Mouse (Mus musculus): ENCODE results near the gene Cntnap1. TPM values are rescaled to one million over a fixed set of nuclear protein-coding genes. Genes with fewer than 3 reads are reported as not detected.
A peak's percentile ranks its signal among the peaks of the same experiment; 100 is the strongest.

Cntnap1 gene
- polyA plus RNA-seq, 1 experiment = 0.15 TPM

DNA sequence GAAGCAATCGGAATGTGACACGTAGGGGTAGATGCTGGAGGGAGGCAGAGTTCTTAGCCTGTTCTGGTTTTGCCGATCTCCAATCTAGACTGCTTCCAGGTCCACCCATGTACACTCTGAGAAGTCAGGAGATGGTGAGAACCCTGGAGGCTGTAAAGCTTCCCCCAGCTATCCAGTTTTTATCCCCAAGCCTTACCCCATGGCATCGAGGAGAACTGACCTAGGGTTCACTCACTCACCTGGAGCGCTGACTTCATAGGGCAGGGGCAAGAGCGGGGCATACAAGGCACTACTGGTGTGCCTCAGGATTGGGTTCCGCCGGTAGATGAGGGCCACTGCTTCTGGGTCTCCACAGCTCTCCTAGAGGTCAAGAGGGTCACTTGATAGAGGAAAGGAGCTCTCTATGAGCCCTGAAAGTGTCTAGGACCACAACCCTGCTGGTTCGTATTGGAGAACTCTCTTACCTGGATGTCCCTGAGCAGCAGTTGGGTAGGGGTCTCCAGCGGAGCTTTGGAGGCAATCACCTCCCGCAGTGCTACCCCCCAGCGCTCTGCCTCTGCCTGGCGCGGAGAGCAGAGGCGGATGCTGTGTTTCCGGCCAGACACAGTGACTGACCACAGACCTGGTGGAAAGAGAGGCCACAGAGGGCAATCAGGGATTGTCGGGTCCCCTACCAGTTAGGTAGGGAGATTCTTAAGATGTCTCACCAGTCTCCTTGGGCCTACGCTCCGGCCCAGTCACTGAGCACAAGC lies 2.9 kb upstream of the Cntnap1 start:
- H3K9ac ChIP-seq (ENCODE audit: low read depth, poor library complexity, severe bottlenecking) = no peak overlapping the region
- no peaks in the 10 kb centered on the region for H3K36me3 ChIP-seq (ENCODE audit: control insufficient read depth, insufficient read depth, low read length, poor library complexity, severe bottlenecking)
- H3K27ac ChIP-seq (ENCODE audit: insufficient read depth, low read length) = no peak overlapping the region
- TF ChIP-seq CTCF (IDR thresholded peaks at IDR 0.05; ENCODE audit: low read depth, low read length) (no peak), POLR2A (IDR thresholded peaks at IDR 0.05; ENCODE audit: insufficient read depth, low read length) (no peak), EP300 (IDR thresholded peaks at IDR 0.05; ENCODE audit: insufficient read depth, low read depth, low read length) (no peak)
- peaks cover 27% of the 10 kb centered on the region for H3K27me3 ChIP-seq (ENCODE audit: control insufficient read depth, insufficient read depth, low read length, poor library complexity, severe bottlenecking)
- no peak overlapping the region for H3K4me3 ChIP-seq (ENCODE audit: low read depth, low read length)
- no peaks in the 10 kb centered on the region for H3K9me3 ChIP-seq (replicated peaks; ENCODE audit: control insufficient read depth, insufficient read depth, low read length, poor library complexity, severe bottlenecking)
- no peaks in the 10 kb centered on the region for H3K4me1 ChIP-seq (ENCODE audit: control insufficient read depth, insufficient read depth, low read length)

DNA sequence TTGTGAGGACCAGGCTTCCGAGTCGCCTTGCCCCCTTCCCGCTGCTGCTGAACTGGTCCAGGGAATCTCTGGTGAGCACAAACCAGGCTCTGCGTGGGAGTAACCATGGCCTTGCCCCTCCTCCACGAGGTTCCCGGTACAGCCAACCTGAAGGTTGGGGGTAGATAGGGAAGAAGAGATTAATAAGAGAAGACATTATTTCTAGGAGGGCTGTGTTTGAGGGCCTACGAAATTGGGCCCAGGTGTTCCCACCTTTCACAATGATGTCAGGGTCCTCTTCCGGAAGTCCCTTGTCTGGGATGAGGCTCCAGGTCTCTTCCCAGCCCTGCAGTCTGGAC lies 2.4 kb upstream of the Cntnap1 start:
- Histone ChIP-seq H3K4me3 (ENCODE audit: low read depth, low read length) (no peak overlapping the region), H3K9me3 (replicated peaks; ENCODE audit: control insufficient read depth, insufficient read depth, low read length, poor library complexity, severe bottlenecking) (no peaks in the 10 kb centered on the region), H3K4me1 (ENCODE audit: control insufficient read depth, insufficient read depth, low read length) (no peaks in the 10 kb centered on the region), H3K9ac (ENCODE audit: low read depth, poor library complexity, severe bottlenecking) (no peak overlapping the region), H3K27me3 (ENCODE audit: control insufficient read depth, insufficient read depth, low read length, poor library complexity, severe bottlenecking) (peaks cover 27% of the 10 kb centered on the region), H3K36me3 (ENCODE audit: control insufficient read depth, insufficient read depth, low read length, poor library complexity, severe bottlenecking) (no peaks in the 10 kb centered on the region), H3K27ac (ENCODE audit: insufficient read depth, low read length) (no peak overlapping the region)
- TF ChIP-seq POLR2A (IDR thresholded peaks at IDR 0.05; ENCODE audit: insufficient read depth, low read length) = no peak
- TF ChIP-seq EP300 (IDR thresholded peaks at IDR 0.05; ENCODE audit: insufficient read depth, low read depth, low read length) = no peak
- no peak for TF ChIP-seq CTCF (IDR thresholded peaks at IDR 0.05; ENCODE audit: low read depth, low read length)

DNA sequence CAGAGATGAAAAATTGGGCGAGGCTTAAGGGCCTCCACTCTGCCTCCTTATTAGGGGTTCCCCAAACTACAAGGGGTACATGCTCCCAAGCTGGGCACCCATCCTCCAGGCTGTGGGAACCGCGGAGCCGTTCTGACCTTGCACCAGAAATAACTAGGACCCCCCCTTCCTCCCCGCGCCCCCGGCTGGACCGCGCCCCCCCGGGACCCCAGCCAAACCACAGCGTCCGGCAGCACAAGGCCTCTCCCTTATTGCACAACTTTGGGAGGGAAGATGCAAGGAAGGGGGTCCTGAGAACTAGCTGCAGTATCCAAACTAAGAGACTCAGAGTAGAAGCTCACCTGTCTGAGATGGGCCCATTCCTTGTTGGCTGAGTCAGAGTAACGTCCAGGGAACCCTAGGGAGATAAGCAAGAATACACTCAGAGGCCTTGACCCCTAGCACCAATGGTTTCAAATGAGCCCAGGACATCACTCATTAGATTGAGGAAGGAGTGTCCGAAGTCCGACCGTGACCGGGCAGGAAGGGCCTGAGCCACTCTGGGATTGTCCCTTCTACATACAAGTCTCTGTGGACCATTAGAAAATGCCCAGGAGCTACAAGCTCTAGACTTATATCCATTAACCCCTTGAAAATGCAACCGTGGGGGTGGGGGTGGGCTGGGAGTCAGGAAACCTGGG lies 1.9 kb upstream of the Cntnap1 start:
- TF ChIP-seq CTCF (IDR thresholded peaks at IDR 0.05; ENCODE audit: low read depth, low read length) (no peak), EP300 (IDR thresholded peaks at IDR 0.05; ENCODE audit: insufficient read depth, low read depth, low read length) (no peak), POLR2A (IDR thresholded peaks at IDR 0.05; ENCODE audit: insufficient read depth, low read length) (no peak)
- Histone ChIP-seq H3K4me3 (ENCODE audit: low read depth, low read length) (no peak overlapping the region), H3K27me3 (ENCODE audit: control insufficient read depth, insufficient read depth, low read length, poor library complexity, severe bottlenecking) (peaks cover 27% of the 10 kb centered on the region), H3K36me3 (ENCODE audit: control insufficient read depth, insufficient read depth, low read length, poor library complexity, severe bottlenecking) (no peaks in the 10 kb centered on the region), H3K9ac (ENCODE audit: low read depth, poor library complexity, severe bottlenecking) (no peak overlapping the region), H3K4me1 (ENCODE audit: control insufficient read depth, insufficient read depth, low read length) (no peaks in the 10 kb centered on the region), H3K9me3 (replicated peaks; ENCODE audit: control insufficient read depth, insufficient read depth, low read length, poor library complexity, severe bottlenecking) (no peaks in the 10 kb centered on the region), H3K27ac (ENCODE audit: insufficient read depth, low read length) (no peak overlapping the region)

DNA sequence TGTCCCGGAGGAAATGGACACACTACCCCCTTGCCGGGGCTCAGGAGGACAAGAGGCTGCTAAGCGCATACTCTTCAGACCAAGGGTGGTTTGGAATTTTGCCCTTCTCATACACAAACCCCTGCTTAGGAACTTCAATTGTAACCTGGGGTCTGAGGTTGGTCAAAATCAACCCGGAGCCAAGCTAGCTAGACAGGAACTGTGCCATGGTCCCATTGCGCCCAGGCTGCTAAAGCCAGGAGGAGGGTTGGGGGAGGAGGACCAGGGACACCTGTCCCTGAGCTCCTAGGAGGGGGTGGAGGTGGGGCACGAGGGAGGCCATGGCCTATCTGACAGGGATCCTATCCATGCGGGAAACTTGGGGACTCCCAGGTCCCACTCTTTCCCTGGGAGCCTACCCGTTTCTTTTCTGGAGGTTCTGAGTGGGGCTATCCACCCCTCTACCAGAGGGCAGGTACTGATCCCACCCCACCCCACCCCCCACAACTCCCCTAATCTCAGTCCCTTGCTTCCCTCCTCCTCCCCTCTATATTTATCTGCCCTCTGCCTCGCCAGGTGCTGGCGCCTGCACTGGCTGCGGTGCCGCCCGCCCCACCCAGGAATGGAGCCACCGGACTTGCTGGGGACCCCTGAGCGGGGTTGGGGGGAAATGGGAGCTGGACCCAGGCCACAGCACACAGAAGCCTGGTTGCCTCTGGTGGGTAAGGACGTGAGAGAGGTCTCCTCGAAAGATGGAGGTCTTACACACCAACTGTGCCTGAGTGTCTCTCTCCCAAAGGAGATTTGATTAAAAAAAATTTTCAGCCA lies 819 bp upstream of the Cntnap1 start:
- no peak overlapping the region for H3K27ac ChIP-seq (ENCODE audit: insufficient read depth, low read length)
- H3K9ac ChIP-seq (ENCODE audit: low read depth, poor library complexity, severe bottlenecking) = peak overlapping the region; percentile 66
- no peaks in the 10 kb centered on the region for H3K9me3 ChIP-seq (replicated peaks; ENCODE audit: control insufficient read depth, insufficient read depth, low read length, poor library complexity, severe bottlenecking)
- no peak for TF ChIP-seq CTCF (IDR thresholded peaks at IDR 0.05; ENCODE audit: low read depth, low read length)
- TF ChIP-seq EP300 (IDR thresholded peaks at IDR 0.05; ENCODE audit: insufficient read depth, low read depth, low read length) = no peak
- no peak overlapping the region for H3K4me3 ChIP-seq (ENCODE audit: low read depth, low read length)
- H3K4me1 ChIP-seq (ENCODE audit: control insufficient read depth, insufficient read depth, low read length) = no peaks in the 10 kb centered on the region
- H3K27me3 ChIP-seq (ENCODE audit: control insufficient read depth, insufficient read depth, low read length, poor library complexity, severe bottlenecking) = peaks cover 21% of the 10 kb centered on the region
- no peaks in the 10 kb centered on the region for H3K36me3 ChIP-seq (ENCODE audit: control insufficient read depth, insufficient read depth, low read length, poor library complexity, severe bottlenecking)

DNA sequence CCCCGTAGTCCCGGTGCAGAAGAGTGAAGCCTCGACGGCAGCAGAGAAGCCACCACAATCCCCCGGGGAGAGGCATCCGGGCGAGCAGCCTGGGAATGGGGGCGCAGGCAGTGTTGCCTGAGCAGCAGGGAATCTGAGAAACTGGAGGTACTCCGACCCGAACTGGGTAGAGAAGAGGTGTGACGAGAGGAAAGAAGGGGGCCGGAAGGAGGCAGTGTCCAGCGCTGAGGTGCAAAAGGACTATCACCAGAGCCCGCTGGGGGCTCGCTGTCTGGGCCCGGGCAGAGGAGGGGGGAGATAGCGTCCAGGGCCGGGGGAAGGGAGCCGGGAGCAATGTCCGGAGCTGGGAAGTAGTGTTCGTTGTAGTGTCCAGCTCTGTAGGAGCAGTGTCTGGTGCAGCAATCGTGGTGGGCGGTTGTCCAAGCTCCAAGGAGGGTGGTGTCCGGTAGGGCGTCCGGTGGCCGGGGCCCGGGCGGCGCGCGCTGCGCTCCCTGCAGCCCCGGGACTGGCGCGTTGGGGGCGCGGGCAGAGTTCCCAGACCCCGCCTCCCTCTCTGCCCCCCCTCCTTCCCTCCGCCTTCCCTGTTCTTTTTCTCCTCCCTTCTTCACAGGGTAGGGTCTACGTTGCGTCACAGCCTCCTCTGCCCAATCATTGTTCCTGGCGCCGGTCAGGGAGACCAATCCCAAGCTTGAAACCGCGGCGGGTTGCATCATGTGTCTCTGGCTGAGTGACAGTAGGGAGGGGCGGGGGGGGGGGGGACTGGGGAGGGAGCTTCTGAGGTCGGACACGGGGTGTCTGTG lies 688 bp downstream of the Cntnap1 start, which contains the start of gene Plekhh3:
Gene Plekhh3, minus strand, starts transcription at position 541 of the 800 bp plus-strand sequence.
- Histone ChIP-seq H3K27me3 (ENCODE audit: control insufficient read depth, insufficient read depth, low read length, poor library complexity, severe bottlenecking) (peaks cover 21% of the 10 kb centered on the region), H3K4me1 (ENCODE audit: control insufficient read depth, insufficient read depth, low read length) (no peaks in the 10 kb centered on the region), H3K27ac (ENCODE audit: insufficient read depth, low read length) (no peak within 1 kb of the TSS), H3K9ac (ENCODE audit: low read depth, poor library complexity, severe bottlenecking) (peak within 1 kb of the TSS; percentile 66), H3K36me3 (ENCODE audit: control insufficient read depth, insufficient read depth, low read length, poor library complexity, severe bottlenecking) (no peaks in the 10 kb centered on the region), H3K4me3 (ENCODE audit: low read depth, low read length) (peak within 1 kb of the TSS; percentile 93), H3K9me3 (replicated peaks; ENCODE audit: control insufficient read depth, insufficient read depth, low read length, poor library complexity, severe bottlenecking) (no peaks in the 10 kb centered on the region)
- TF ChIP-seq EP300 (IDR thresholded peaks at IDR 0.05; ENCODE audit: insufficient read depth, low read depth, low read length) (0 out of 2 replicates have a peak, but pooled peaks have one; percentile 5), POLR2A (IDR thresholded peaks at IDR 0.05; ENCODE audit: insufficient read depth, low read length) (no peak)

Data from ES-Bruce4 (cell line).